Mouse (Mus musculus): ENCODE data around the gene Six4. TPM values are rescaled to one million over a fixed set of nuclear protein-coding genes. Genes with fewer than 3 reads are reported as not detected.
"Not testable (repeated sequence)": the region's sequence is repeated elsewhere in the genome, so short reads cannot be mapped to it uniquely, and the experiment has no call there.

The Six4 gene
- polyA plus RNA-seq, 1 experiment = 0.84 TPM

DNA sequence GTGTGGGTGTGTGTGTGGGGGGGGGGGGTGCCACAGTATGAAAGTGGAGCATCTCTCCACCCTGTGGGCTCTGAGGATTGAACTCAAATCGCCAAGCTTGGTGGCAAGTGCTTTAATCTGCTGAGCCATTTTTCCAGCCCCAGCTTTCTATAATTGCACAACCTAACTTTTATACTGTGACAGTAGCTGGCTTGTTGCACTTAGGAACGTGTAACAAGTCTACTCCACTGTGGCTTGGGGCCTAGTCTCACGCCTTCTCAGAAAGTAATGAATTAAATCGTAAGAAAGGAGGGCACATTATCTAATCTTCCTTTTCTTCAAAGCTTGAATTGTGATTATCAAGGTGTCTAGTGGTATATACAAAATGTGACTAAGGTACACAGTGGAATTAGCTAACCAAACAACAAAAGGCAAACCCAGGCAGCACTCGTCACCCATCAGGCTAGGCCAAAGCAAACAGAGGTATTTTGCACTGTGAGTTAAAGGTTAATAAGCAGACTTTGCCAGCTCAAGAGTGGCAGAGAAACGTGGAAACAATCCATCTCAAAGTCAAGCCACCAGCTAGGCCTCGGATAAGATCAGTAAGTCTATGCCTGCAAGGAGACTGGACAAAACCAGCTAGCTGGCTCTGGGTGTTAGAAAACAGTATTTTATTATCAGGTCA lies 22.5 kb downstream of the Six4 start:
- H3K27ac ChIP-seq (ENCODE audit: insufficient read depth, low read length) = no peak overlapping the region
- TF ChIP-seq POLR2A (IDR thresholded peaks at IDR 0.05; ENCODE audit: extremely low read depth, insufficient read depth, low read length) (no peak), CTCF (IDR thresholded peaks at IDR 0.05; ENCODE audit: extremely low read depth, insufficient read depth, low read length) (no peak)
- no peaks in the 10 kb centered on the region for H3K4me1 ChIP-seq (ENCODE audit: control insufficient read depth, insufficient read depth, low read length)
- no peak overlapping the region for H3K4me3 ChIP-seq (ENCODE audit: insufficient read depth, low read length)

DNA sequence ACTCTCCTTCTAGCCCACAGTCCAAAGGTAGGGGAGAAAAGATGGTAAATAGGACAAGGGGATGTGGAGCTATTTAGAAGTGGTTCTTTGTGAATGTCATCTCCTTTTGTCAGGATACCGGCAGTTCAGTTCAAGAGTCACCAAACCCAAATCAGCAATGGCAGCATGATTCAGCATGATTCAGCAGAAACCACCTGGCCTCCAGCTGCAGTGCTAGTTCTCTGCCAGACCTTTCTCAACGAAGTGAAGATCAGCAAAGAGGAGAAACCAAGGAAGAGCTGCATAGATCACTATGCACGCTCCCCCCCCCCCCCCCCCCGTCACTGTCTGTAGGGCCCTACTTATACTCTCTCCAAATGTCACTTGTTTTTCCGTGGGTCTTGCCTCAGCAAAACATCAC lies 24.3 kb downstream of the Six4 start:
- no peak for TF ChIP-seq CTCF (IDR thresholded peaks at IDR 0.05; ENCODE audit: extremely low read depth, insufficient read depth, low read length)
- TF ChIP-seq POLR2A (IDR thresholded peaks at IDR 0.05; ENCODE audit: extremely low read depth, insufficient read depth, low read length) = no peak
- no peaks in the 10 kb centered on the region for H3K4me1 ChIP-seq (ENCODE audit: control insufficient read depth, insufficient read depth, low read length)
- H3K27ac ChIP-seq (ENCODE audit: insufficient read depth, low read length) = no peak overlapping the region
- H3K4me3 ChIP-seq (ENCODE audit: insufficient read depth, low read length) = no peak overlapping the region

DNA sequence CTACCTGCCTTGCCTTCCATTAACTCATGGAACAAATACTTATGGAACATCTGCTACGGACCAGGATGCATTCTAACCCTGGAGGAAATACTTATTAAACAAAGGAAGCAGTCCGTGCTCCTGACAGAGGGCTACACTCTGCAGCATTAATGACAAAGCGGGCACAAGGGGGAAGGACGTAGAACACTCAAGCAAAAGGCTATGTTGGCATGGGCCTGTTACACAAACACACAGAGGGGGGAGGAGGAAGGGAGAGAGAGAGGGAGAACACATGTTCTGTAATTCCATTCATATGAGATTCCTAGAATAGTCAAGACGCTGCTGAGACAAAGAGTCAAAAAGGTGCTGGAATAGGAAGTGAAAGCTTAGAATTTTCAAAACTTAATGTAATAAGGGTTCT lies 24.8 kb downstream of the Six4 start:
- Histone ChIP-seq H3K4me3 (ENCODE audit: insufficient read depth, low read length) (no peak overlapping the region), H3K4me1 (ENCODE audit: control insufficient read depth, insufficient read depth, low read length) (no peaks in the 10 kb centered on the region), H3K27ac (ENCODE audit: insufficient read depth, low read length) (no peak overlapping the region)
- TF ChIP-seq POLR2A (IDR thresholded peaks at IDR 0.05; ENCODE audit: extremely low read depth, insufficient read depth, low read length) (no peak), CTCF (IDR thresholded peaks at IDR 0.05; ENCODE audit: extremely low read depth, insufficient read depth, low read length) (no peak)

DNA sequence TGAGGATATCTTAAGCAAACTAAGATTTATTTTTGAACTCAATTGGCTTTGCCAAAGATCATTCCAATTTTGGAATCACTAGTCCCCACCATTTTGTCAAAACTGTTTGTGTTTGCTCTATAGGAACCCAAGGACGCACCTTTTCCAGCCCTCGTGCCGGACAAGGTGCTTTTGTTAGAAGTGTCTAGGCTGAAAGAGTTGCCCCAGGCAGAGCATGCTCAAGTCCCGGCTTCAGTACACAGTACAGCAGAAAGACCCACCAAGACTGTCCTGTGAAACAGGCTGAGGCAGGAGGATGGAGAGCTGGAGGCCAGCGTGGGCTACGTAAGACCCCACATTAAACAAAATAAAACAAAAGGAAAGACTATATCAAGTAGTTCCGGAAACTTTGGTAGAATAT lies 26.2 kb downstream of the Six4 start:
- no peak overlapping the region for H3K27ac ChIP-seq (ENCODE audit: insufficient read depth, low read length)
- TF ChIP-seq POLR2A (IDR thresholded peaks at IDR 0.05; ENCODE audit: extremely low read depth, insufficient read depth, low read length) (no peak), CTCF (IDR thresholded peaks at IDR 0.05; ENCODE audit: extremely low read depth, insufficient read depth, low read length) (no peak)
- no peaks in the 10 kb centered on the region for H3K4me1 ChIP-seq (ENCODE audit: control insufficient read depth, insufficient read depth, low read length)
- H3K4me3 ChIP-seq (ENCODE audit: insufficient read depth, low read length) = no peak overlapping the region

DNA sequence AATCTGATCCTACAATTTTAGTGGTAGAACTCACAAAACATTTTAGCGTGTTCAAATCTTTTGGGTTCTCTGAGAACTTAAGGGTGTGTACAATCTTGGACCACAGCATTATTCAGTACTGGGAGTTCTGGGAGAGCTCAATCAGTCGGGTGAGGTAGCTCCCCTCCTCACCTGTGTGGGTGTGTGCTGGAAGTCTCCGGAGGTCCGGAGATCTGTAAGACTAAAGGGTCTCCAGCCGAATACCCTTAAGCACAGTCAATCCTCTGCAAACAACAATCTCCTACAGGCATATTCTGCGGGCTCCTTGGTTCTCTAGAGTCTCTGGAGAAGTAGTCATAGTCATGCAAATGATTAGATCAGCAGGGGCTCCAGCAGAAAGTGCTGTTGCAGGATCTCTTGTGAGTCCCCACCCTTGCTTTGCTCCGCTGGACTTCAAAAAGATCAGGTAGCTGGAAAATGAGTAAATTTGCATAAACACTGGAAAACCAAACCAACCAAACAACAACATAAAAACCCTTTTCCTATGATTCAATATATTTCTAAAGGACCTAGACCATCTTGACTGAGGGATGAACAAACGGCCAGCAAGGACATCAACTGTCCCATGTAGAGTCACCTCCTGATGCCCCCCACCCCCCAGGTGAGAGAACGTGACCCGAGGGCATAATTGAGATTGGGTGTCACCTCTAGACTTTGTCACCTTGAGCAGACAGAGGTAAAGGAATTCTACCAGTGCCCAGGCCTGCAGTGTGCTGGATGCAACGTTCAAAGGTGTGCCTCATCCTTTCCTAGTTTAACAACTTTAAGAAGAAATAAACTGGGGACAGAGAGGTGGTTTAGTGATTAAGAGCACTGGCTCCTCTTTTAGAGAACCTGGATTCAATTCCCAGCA lies 27.3 kb downstream of the Six4 start:
- no peak for TF ChIP-seq CTCF (IDR thresholded peaks at IDR 0.05; ENCODE audit: extremely low read depth, insufficient read depth, low read length)
- TF ChIP-seq POLR2A (IDR thresholded peaks at IDR 0.05; ENCODE audit: extremely low read depth, insufficient read depth, low read length) = no peak
- no peak overlapping the region for H3K27ac ChIP-seq (ENCODE audit: insufficient read depth, low read length)
- no peak overlapping the region for H3K4me3 ChIP-seq (ENCODE audit: insufficient read depth, low read length)
- no peaks in the 10 kb centered on the region for H3K4me1 ChIP-seq (ENCODE audit: control insufficient read depth, insufficient read depth, low read length)

DNA sequence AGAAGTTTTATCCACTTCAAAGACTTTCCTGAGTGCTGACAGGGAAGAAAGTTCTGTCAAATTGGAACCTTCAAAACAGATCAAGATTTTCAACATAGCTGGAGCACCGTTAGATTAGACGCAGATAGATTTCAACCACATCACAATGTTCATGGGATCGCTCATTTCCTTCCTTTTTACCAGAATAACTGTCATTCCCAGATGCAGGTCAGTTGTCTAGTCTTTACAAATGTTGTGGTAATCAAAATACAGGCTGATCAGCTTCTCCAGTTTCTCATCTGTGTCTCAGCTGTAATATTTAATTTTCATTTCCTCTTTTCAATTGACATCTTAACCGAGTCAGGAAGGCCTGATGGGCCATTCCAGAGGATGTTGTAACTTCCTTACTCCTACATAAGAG lies 29.5 kb downstream of the Six4 start:
- Histone ChIP-seq H3K4me3 (ENCODE audit: insufficient read depth, low read length) (no peak overlapping the region), H3K27ac (ENCODE audit: insufficient read depth, low read length) (no peak overlapping the region), H3K4me1 (ENCODE audit: control insufficient read depth, insufficient read depth, low read length) (no peaks in the 10 kb centered on the region)
- TF ChIP-seq CTCF (IDR thresholded peaks at IDR 0.05; ENCODE audit: extremely low read depth, insufficient read depth, low read length) (no peak), POLR2A (IDR thresholded peaks at IDR 0.05; ENCODE audit: extremely low read depth, insufficient read depth, low read length) (no peak)

DNA sequence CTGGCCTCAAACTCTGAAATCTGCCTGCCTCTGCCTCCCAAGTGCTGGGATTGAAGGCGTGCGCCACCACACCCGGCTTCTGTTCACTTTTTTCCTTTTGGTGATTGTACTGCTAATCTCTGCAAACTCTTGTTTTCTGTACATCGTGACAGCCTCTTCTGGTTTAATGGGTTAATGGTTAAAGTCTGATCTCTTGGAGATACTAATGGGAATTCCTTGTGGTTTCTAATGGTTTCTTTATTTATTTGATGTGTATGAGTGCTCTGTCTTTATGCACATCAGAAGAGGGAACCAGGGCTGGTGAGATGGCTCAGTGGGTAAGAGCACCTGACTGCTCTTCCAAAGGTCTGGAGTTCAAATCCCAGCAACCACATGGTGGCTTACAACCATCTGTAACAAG lies 31.4 kb downstream of the Six4 start:
- H3K4me3 ChIP-seq (ENCODE audit: insufficient read depth, low read length); H3K4me1 ChIP-seq (ENCODE audit: control insufficient read depth, insufficient read depth, low read length); H3K27ac ChIP-seq (ENCODE audit: insufficient read depth, low read length): not testable (repeated sequence)

DNA sequence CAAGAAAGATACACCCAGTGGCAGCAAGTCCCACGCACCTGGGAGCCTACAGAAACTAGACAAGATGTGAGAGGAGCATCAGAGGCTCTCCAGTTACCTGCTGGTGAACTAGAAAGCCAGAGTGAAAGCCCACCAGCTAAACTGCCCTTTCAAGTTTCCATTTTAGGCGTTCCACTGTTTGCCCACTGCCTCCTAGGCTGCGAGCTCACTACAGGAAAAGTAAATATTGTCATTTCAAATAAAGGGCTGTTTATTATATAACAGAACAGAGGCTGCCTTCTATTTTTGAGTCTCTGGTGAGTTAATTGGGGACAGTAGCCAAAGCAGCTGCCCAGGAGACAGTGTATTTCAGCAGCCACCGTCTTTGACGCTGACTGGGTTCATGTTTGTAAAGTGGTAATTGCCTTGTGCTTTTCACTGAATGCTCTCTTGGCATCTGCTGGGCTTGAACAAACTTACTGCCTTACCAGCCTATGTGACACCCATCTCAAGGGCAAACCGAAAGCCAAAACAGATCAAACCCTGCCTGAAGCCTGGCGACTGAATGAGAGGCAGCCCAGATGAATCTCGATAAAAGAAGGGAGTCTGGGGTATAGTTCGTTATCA lies 52.3 kb downstream of the Six4 start:
- Histone ChIP-seq H3K4me3 (ENCODE audit: insufficient read depth, low read length) (no peak overlapping the region), H3K4me1 (ENCODE audit: control insufficient read depth, insufficient read depth, low read length) (no peaks in the 10 kb centered on the region), H3K27ac (ENCODE audit: insufficient read depth, low read length) (no peak overlapping the region)
- TF ChIP-seq CTCF (IDR thresholded peaks at IDR 0.05; ENCODE audit: extremely low read depth, insufficient read depth, low read length) = no peak
- TF ChIP-seq POLR2A (IDR thresholded peaks at IDR 0.05; ENCODE audit: extremely low read depth, insufficient read depth, low read length) = no peak

DNA sequence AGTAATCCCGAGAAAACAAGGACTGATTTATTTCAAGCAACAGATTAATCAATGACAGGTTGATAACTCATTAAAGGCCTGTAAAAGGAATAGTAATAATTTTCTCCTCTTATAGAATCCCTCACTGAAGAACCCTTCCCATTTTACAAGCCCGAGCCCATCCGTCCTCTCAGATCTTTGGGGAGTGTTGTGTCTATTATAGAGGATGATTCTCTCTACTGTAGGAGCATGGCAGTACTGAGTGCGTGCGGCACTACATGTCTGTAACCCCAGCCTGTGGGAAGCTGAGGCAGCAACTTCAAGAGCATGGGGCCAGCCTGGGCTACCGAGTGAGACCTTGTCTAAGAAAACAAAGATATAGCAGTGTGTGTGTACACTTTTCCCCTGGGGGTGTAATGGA lies 55.8 kb downstream of the Six4 start:
- Histone ChIP-seq H3K4me1 (ENCODE audit: control insufficient read depth, insufficient read depth, low read length) (no peaks in the 10 kb centered on the region), H3K4me3 (ENCODE audit: insufficient read depth, low read length) (no peak overlapping the region), H3K27ac (ENCODE audit: insufficient read depth, low read length) (no peak overlapping the region)
- TF ChIP-seq CTCF (IDR thresholded peaks at IDR 0.05; ENCODE audit: extremely low read depth, insufficient read depth, low read length) = no peak
- no peak for TF ChIP-seq POLR2A (IDR thresholded peaks at IDR 0.05; ENCODE audit: extremely low read depth, insufficient read depth, low read length)

DNA sequence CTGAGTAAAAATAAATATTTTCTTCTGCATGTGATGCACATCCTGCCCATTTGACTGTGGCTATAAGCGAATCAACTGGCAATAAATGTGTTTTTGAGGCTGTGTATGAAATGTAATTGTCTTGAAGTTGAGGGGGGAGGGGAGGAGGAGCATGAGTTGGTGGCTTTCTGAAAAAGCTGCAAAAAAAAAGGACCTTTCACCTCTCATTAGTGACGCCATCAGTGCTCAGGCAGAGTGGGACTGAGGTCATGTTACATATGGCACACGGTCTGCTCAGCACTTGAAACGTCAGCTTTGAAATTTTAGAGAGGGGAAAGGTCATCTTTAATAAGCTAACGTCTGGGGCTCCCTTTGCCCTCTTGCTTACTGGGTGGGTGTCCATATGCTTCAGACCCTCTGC lies 57.8 kb downstream of the Six4 start:
- Histone ChIP-seq H3K27ac (ENCODE audit: insufficient read depth, low read length) (no peak overlapping the region), H3K4me1 (ENCODE audit: control insufficient read depth, insufficient read depth, low read length) (no peaks in the 10 kb centered on the region), H3K4me3 (ENCODE audit: insufficient read depth, low read length) (no peak overlapping the region)
- TF ChIP-seq CTCF (IDR thresholded peaks at IDR 0.05; ENCODE audit: extremely low read depth, insufficient read depth, low read length) (no peak), POLR2A (IDR thresholded peaks at IDR 0.05; ENCODE audit: extremely low read depth, insufficient read depth, low read length) (no peak)

All from cortical plate, adult 2 months (tissue).